Mouse (Mus musculus) cortical plate, adult 2 months (tissue): Measurements from ENCODE around the gene Kirrel3.

Experiments
- CTCF ChIP-seq: fragments of 200-500 bp; IDR thresholded peaks from 2 replicates; pipeline ENCODE4 v1.5.1; 2011; ENCODE audit warnings: mild to moderate bottlenecking, control low read depth, low read length; ENCODE audit not compliant: insufficient read depth; ENCODE audit errors: extremely low read depth
- POLR2A ChIP-seq: fragments of 200-500 bp; IDR thresholded peaks from 2 replicates; pipeline ENCODE4 v1.6.1; 2011; ENCODE audit warnings: mild to moderate bottlenecking, low read length, control low read depth; ENCODE audit not compliant: insufficient read depth; ENCODE audit errors: extremely low read depth

- no peak for TF ChIP-seq CTCF
- no peak for TF ChIP-seq POLR2A
Measured at GRCm38 (mm10) chr9:34768961-34769360, 283.3 kb downstream of the Kirrel3 start.
